Mouse (Mus musculus) myocyte (in vitro differentiated cells): Measurements from ENCODE around the gene Gfra4.

ENCODE experiments used
- E2F4 ChIP-seq: IDR thresholded peaks from one replicate; pipeline ENCODE4 v1.6.1; 2011; ENCODE audit warnings: mild to moderate bottlenecking, control low read depth, moderate library complexity; ENCODE audit not compliant: insufficient read depth
- MAX ChIP-seq: IDR thresholded peaks from one replicate; pipeline ENCODE4 v1.6.1; 2011; ENCODE audit warnings: low read depth, mild to moderate bottlenecking, control low read depth
- MYOD1 ChIP-seq, 3 experiments: IDR thresholded peaks; one replicate each; pipeline ENCODE4 v1.6.1; 2011; ENCODE audit warnings: control low read depth in 2 of 3, low read depth in 2 of 3, mild to moderate bottlenecking in 2 of 3, moderate library complexity in 1 of 3; ENCODE audit not compliant: insufficient read length in 2 of 3, control insufficient read depth in 1 of 3
- MYOG ChIP-seq, 3 experiments: IDR thresholded peaks; one replicate each; pipeline ENCODE4 v1.6.1; 2011; ENCODE audit warnings: control low read depth in 2 of 3, low read depth in 2 of 3, mild to moderate bottlenecking in 2 of 3; ENCODE audit not compliant: insufficient read length in 2 of 3, control insufficient read depth in 1 of 3, insufficient read depth in 1 of 3
- POLR2A ChIP-seq: IDR thresholded peaks from one replicate; pipeline ENCODE4 v1.6.1; 2011; ENCODE audit warnings: low read depth, mild to moderate bottlenecking, control low read depth, moderate library complexity; ENCODE audit not compliant: insufficient read length
- POLR2AphosphoS2 ChIP-seq: IDR thresholded peaks from one replicate; pipeline ENCODE4 v1.6.1; 2011; ENCODE audit warnings: low read depth, control low read depth; ENCODE audit not compliant: insufficient read length
- REST ChIP-seq: IDR thresholded peaks from one replicate; pipeline ENCODE4 v1.6.1; 2011; ENCODE audit warnings: mild to moderate bottlenecking, control low read depth, moderate library complexity; ENCODE audit not compliant: insufficient read depth, insufficient read length
- SRF ChIP-seq: IDR thresholded peaks from one replicate; pipeline ENCODE4 v1.6.1; 2011; ENCODE audit warnings: low read depth; ENCODE audit not compliant: control insufficient read depth, insufficient read length
- TCF12 ChIP-seq: IDR thresholded peaks from one replicate; pipeline ENCODE4 v1.6.1; 2011; ENCODE audit warnings: mild to moderate bottlenecking, control low read depth; ENCODE audit not compliant: poor library complexity, insufficient read depth, severe bottlenecking
- TCF3 ChIP-seq: IDR thresholded peaks from one replicate; pipeline ENCODE4 v1.6.1; 2011; ENCODE audit warnings: low read depth, control low read depth; ENCODE audit not compliant: insufficient read length
- USF1 ChIP-seq: IDR thresholded peaks from one replicate; pipeline ENCODE4 v1.6.1; 2011; ENCODE audit warnings: low read depth, mild to moderate bottlenecking, control low read depth, moderate library complexity

DNA sequence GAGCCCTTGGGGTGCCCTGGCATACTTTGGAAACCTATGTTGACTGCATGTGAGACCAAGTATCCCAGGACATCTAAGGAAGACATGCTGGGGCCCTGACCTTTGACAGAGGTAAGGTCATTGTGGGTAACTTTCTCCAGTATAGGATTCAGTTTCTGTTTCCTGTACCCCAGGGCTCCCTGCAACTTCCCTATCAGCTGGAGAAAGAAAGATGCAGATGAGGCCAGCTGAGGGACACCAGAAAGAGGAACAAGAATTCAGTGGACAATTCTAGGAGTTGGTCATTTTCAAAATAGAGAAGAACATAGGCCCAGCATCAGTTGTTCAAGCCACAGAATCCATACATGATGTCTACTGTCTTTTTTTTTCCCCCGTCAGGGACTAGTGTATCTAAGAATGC lies 46.7 kb upstream of the Gfra4 start:
- TF ChIP-seq POLR2A (no peak), USF1 (no peak), MYOG (IDR thresholded peaks at IDR 0.05; ENCODE audit: control insufficient read depth in 1 of 3, insufficient read depth in 1 of 3, insufficient read length in 2 of 3, low read depth in 2 of 3) (no peak), MAX (no peak), TCF3 (no peak), POLR2AphosphoS2 (no peak), MYOD1 (IDR thresholded peaks at IDR 0.05; ENCODE audit: control insufficient read depth in 1 of 3, insufficient read length in 2 of 3, low read depth in 2 of 3) (no peak), REST (no peak), E2F4 (no peak), TCF12 (no peak), SRF (no peak)
